Mouse (Mus musculus): ENCODE data around the gene Gm49661. TPM values are rescaled to one million over a fixed set of nuclear protein-coding genes. Genes with fewer than 3 reads are reported as not detected.

Gm49661 gene
- polyA plus RNA-seq, 1 experiment from 2014 or later = not detected

Small RNA genes lying within 50 kb of the gene (microRNA-seq; reads per million reads assigned to microRNA genes)
- not detected for gene Gm24197

Other genes starting within 250 kb of the Gm49661 start
- gene G430095P16Rik, start 246.4 kb downstream of the Gm49661 start, polyA plus RNA-seq (2014; fragmentation: Nextera tagmentation; extraction: Ambion mirVana) = 1.6 and 1.9 TPM in 2 replicates
- gene Nfix, start 169.1 kb downstream of the Gm49661 start, polyA plus RNA-seq (2014; fragmentation: Nextera tagmentation; extraction: Ambion mirVana) = 2.2 and 2.5 TPM in 2 replicates
- gene Dand5, start 146.6 kb downstream of the Gm49661 start, polyA plus RNA-seq (2014; fragmentation: Nextera tagmentation; extraction: Ambion mirVana) = 3.9 and 4.6 TPM in 2 replicates
- gene Gadd45gip1, start 137.9 kb downstream of the Gm49661 start, polyA plus RNA-seq (2014; fragmentation: Nextera tagmentation; extraction: Ambion mirVana) = 37.3 and 37.8 TPM in 2 replicates
- 87.7 and 100 TPM in 2 replicates for gene Rad23a, start 128.8 kb downstream of the Gm49661 start, polyA plus RNA-seq (2014; fragmentation: Nextera tagmentation; extraction: Ambion mirVana)
- 708 and 747 TPM in 2 replicates for gene Calr, start 122.5 kb downstream of the Gm49661 start, polyA plus RNA-seq (2014; fragmentation: Nextera tagmentation; extraction: Ambion mirVana)
- 77.4 and 84.4 TPM in 2 replicates for gene Farsa, start 112.4 kb downstream of the Gm49661 start, polyA plus RNA-seq (2014; fragmentation: Nextera tagmentation; extraction: Ambion mirVana)
- gene Syce2, start 97.3 kb downstream of the Gm49661 start, polyA plus RNA-seq (2014; fragmentation: Nextera tagmentation; extraction: Ambion mirVana) = 53.2 and 58.8 TPM in 2 replicates
- 24.6 and 31.8 TPM in 2 replicates for gene Gcdh, start 75.5 kb downstream of the Gm49661 start, polyA plus RNA-seq (2014; fragmentation: Nextera tagmentation; extraction: Ambion mirVana)
- gene Klf1, start 67.5 kb downstream of the Gm49661 start, polyA plus RNA-seq (2014; fragmentation: Nextera tagmentation; extraction: Ambion mirVana) = 13.7 and 14.4 TPM in 2 replicates
- gene Dnase2a, start 60.9 kb downstream of the Gm49661 start, polyA plus RNA-seq (2014; fragmentation: Nextera tagmentation; extraction: Ambion mirVana) = 4.3 and 4.6 TPM in 2 replicates
- gene Mast1, start 32.1 kb downstream of the Gm49661 start, polyA plus RNA-seq (2014; fragmentation: Nextera tagmentation; extraction: Ambion mirVana) = 8.8 and 10.2 TPM in 2 replicates
- 0.15 TPM in 1 of 2 replicates, not detected in the other for gene Rtbdn, start 22.4 kb downstream of the Gm49661 start, polyA plus RNA-seq (2014; fragmentation: Nextera tagmentation; extraction: Ambion mirVana)
- gene Prdx2, start 154 bp upstream of the Gm49661 start, polyA plus RNA-seq (2014; fragmentation: Nextera tagmentation; extraction: Ambion mirVana) = 1,298 and 1,349 TPM in 2 replicates
- gene Rnaseh2a, start 334 bp upstream of the Gm49661 start, polyA plus RNA-seq (2014; fragmentation: Nextera tagmentation; extraction: Ambion mirVana) = 113 and 121 TPM in 2 replicates
- gene Junb, start 9.3 kb upstream of the Gm49661 start, polyA plus RNA-seq (2014; fragmentation: Nextera tagmentation; extraction: Ambion mirVana) = 3.4 and 4.5 TPM in 2 replicates
- gene Hook2, start 21.2 kb upstream of the Gm49661 start, polyA plus RNA-seq (2014; fragmentation: Nextera tagmentation; extraction: Ambion mirVana) = 11.4 and 11.8 TPM in 2 replicates
- gene Best2, start 45.1 kb upstream of the Gm49661 start, polyA plus RNA-seq (2014; fragmentation: Nextera tagmentation; extraction: Ambion mirVana) = not detected in 2 replicates
- gene Asna1, start 55.8 kb upstream of the Gm49661 start, polyA plus RNA-seq (2014; fragmentation: Nextera tagmentation; extraction: Ambion mirVana) = 129 TPM in 2 replicates
- 164 and 180 TPM in 2 replicates for gene Trir, start 57.4 kb upstream of the Gm49661 start, polyA plus RNA-seq (2014; fragmentation: Nextera tagmentation; extraction: Ambion mirVana)
- 19.5 and 19.9 TPM in 2 replicates for gene Tnpo2, start 67.5 kb upstream of the Gm49661 start, polyA plus RNA-seq (2014; fragmentation: Nextera tagmentation; extraction: Ambion mirVana)
- 22.4 and 25.8 TPM in 2 replicates for gene Fbxw9, start 90.6 kb upstream of the Gm49661 start, polyA plus RNA-seq (2014; fragmentation: Nextera tagmentation; extraction: Ambion mirVana)
- gene Gm5741, start 98.5 kb upstream of the Gm49661 start, polyA plus RNA-seq (2014; fragmentation: Nextera tagmentation; extraction: Ambion mirVana) = 0.53 TPM in 1 of 2 replicates, not detected in the other
- gene Dhps, start 102.3 kb upstream of the Gm49661 start, polyA plus RNA-seq (2014; fragmentation: Nextera tagmentation; extraction: Ambion mirVana) = 65.5 and 66.8 TPM in 2 replicates
- 120 and 135 TPM in 2 replicates for gene Wdr83os, start 111.3 kb upstream of the Gm49661 start, polyA plus RNA-seq (2014; fragmentation: Nextera tagmentation; extraction: Ambion mirVana)
- gene Wdr83, start 111.9 kb upstream of the Gm49661 start, polyA plus RNA-seq (2014; fragmentation: Nextera tagmentation; extraction: Ambion mirVana) = 54.3 and 56.1 TPM in 2 replicates
- 15.7 and 16.9 TPM in 2 replicates for gene Man2b1, start 113.8 kb upstream of the Gm49661 start, polyA plus RNA-seq (2014; fragmentation: Nextera tagmentation; extraction: Ambion mirVana)
- 1.3 and 1.5 TPM in 2 replicates for gene Zfp791, start 153.7 kb upstream of the Gm49661 start, polyA plus RNA-seq (2014; fragmentation: Nextera tagmentation; extraction: Ambion mirVana)
- not detected in 2 replicates for gene Cks1brt, start 182.5 kb upstream of the Gm49661 start, polyA plus RNA-seq (2014; fragmentation: Nextera tagmentation; extraction: Ambion mirVana)